Mouse (Mus musculus): ENCODE data around the gene Gm10842.
A peak's percentile ranks its signal among the peaks of the same experiment; 100 is the strongest.

The Gm10842 gene

GRCm38 (mm10) chr11:105153068-105153833 lies 6.6 kb downstream of the Gm10842 start:
- DNase-seq (ENCODE audit: low read depth, low spot score): no peak

GRCm38 (mm10) chr11:105155915-105156314 lies 9.2 kb downstream of the Gm10842 start:
- no peak for DNase-seq (ENCODE audit: low read depth, low spot score)

DNA sequence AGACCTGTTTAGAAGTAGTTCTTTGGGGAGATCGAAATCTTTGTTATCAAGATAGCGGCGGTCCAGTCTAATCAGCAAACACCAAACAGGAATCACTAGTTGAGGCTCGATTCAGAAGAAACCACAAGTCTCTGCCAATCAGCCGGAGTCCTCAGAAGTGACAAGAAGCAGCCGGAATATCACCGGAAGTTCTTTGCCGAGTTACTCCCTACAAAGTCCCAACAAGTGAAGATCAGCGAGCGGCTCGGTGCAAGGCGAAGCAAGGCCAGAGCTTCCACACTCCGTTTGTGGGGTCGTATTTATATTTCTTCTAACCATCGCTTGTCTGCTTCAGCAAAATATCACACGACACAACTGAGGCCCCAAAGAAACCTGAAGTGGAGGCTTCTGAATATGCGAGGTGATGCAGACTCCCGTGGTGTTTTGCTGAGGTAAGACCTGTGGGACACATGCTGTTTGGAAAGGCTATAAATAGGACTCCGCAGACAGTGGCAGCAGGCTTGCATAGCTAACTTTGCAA lies 10.1 kb downstream of the Gm10842 start:
- DNase-seq (ENCODE audit: low read depth, low spot score): no peak

DNA sequence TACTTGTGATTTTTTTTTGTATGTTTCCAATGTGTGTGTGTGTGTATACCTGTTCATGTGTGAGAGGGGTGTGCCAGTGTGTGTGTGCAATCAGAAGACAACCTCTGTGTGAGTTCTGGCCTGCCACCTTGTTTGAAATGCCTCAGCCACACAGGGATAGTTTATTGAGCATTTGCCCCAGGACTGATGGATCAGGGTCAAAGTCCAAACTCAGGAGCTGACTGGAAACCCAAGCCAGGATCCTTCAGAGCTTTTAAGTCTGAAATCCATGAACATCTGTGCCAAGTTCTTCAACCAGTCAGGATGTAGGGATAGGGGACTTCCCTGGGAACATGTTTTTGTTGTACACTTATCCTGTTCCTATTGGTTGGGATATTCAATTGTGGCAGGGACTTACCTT lies 11.4 kb downstream of the Gm10842 start:
- DNase-seq (ENCODE audit: low read depth, low spot score): no peak

- DNase-seq (ENCODE audit: low read depth, low spot score): no peak
Measured at GRCm38 (mm10) chr11:105159673-105160360, 13.1 kb downstream of the Gm10842 start.

- DNase-seq (ENCODE audit: low read depth, low spot score): no peak
Measured at GRCm38 (mm10) chr11:105161411-105161810, 14.7 kb downstream of the Gm10842 start.

DNA sequence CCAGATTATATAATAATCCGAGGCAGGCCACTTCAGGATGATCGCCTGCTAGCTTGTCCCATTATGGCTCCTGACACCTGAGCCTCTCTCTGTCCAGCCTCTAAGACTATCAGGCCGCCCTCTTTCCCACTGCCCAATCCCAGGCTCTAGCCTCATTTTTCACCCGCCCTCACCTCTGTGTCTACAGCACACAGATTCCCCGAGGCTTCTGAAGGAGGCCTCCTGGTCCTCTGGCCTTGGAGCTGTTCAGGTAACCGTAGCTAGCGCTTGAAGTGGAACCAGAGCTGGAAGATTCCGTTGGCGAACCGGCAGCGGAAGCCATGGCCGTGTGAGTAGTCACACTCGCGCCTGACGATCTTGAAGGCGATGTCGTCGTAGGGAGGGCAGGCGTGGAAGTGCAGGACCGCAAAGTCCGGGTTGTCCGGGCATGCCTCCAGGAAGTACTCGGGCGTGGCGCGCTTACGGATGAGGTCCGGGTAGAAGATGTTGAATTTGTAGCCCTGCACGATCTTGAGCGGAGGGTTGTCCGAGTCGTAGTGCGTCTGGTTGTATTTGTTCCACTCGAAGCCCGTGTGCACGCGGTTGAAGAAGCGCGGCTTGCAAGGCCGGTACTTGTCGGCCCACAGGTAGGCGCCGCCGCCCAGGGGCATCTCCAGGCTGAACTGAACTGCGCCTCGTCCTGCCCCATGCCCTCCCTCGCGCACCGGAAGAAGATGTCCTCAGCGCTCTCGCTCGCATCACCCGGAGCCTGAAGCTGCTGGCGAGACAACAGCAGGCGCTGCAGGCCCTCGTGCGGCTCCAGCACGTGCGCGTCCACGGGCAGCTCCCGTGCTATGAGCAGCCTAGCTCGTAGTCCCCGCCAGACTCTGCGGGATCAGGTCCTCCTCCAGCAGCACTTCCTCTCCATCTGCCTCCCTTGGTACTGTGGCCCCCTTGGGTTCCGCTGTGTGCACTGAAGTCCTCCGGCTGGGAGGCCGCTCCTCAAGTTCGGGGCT lies 18.1 kb downstream of the Gm10842 start:
- no peak for DNase-seq (ENCODE audit: low read depth, low spot score)

DNA sequence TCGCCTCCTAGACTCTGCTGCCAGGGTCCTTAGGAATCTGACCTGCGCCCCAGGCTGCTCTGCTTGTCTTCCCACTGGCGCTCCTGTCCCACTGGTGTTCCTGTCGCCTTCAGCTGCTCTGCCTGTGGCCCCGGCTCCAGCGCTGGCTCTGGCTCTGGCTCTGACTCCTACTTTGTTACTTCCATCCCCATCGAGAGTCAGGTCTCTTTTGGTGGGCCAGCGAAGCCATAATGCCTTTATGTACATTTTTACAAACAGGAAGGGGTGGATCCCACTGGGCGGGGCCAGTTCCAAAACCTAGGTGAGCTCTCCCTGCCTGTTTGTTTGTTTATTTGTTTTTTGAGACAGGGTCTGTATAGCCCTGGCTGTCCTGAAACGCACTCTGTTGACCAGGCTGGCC lies 20.1 kb downstream of the Gm10842 start:
- DNase-seq (ENCODE audit: low read depth, low spot score): no peak

DNA sequence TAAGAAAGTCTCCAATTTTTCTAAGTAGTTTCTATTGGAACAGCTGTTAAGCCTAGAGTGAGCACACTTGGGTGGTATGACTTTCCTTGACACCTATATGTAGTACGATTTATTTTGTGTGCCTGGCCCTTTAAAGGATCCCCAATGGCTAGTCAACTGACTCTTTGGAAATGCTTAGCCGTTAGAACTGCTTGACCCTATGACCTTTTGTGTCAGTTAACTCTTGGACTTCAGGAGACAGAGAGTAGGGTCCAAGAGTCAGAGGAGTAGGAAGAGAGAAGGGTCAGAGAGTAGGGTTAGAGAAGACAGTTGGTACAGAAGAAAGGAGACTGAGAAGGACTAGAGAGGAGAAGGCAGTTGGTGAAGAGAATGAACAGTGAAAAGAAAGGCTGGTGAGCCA lies 31.8 kb downstream of the Gm10842 start, which contains the start of gene Tlk2:
TSS of gene Tlk2 (plus strand) at position 292 of the 400 bp plus-strand sequence.
- no peak for DNase-seq (ENCODE audit: low read depth, low spot score)

GRCm38 (mm10) chr11:105179523-105179922 lies 32.8 kb downstream of the Gm10842 start:
- peak; percentile 52 for DNase-seq (ENCODE audit: low read depth, low spot score)

DNA sequence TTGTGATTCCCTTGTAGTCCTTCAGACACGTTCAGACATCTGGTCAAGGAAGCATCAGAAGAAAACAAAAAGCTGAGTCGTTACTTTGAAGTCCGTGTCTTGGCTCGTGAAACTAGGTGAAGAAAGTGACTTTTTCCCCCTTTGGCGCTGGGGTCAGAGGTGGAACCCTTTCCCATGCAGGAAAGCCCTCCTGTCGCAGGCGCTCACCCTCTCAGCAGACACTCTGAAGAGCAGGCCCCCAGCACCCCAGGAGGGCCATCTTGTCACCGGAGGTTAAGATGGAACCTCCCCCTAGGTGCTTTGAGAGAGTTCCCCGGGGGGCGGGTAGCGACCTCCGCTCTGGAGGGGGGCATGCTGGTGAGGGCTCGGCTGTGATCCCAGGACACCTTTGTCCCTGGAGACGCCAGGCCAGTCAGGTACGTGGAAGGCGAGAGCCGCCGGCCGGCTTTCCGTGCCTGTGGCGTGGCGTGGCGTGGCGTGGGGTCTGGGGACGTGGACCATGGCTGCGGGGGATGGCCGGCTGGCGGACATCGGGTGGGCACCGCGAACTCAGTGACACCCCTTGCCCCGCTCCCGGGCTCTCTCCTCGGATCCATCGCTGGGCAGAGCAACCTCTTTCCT lies 33.9 kb downstream of the Gm10842 start:
- no peak for DNase-seq (ENCODE audit: low read depth, low spot score)

GRCm38 (mm10) chr11:105181126-105181637 lies 34.5 kb downstream of the Gm10842 start:
- DNase-seq (ENCODE audit: low read depth, low spot score): peak; percentile 94

DNA sequence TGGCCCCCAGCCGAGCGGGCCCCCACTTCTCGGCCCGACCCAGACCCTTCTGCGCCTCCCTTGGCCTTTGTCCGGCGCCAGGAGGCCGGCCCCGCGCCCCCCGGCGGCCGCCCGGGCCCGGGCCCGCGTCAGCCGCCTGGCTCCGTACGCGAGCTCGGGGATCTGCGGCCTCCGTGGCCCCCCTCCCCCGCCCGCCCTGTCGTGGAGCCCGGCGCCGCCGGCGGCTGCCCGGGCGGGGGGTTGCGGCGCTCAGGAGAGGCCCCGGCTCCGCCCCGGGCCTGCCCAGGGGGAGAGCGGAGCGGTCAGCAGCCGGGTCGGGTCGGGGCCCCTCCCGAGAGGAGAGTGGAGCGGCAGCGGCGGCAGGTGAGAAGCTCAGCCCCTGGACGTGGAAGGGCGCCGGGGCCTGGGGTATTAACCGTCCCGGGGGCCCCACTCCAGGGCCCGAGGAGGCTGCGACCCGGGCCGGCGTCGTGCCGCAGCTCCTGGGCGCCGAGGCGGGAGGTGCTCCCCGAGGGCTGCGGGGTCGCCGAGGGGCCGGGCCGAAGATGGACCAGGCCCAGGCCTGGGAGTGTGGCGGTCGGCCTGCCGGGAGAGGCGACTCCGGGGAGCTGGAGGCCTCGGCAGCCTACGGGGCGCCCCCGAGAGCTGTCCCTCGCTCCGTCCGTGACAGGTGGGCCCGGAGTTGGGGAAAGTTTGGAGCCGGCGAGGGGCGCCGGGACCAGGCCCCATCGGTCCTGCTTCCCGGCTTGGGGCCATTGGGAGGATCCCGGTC lies 35.2 kb downstream of the Gm10842 start:
- no peak for DNase-seq (ENCODE audit: low read depth, low spot score)

DNA sequence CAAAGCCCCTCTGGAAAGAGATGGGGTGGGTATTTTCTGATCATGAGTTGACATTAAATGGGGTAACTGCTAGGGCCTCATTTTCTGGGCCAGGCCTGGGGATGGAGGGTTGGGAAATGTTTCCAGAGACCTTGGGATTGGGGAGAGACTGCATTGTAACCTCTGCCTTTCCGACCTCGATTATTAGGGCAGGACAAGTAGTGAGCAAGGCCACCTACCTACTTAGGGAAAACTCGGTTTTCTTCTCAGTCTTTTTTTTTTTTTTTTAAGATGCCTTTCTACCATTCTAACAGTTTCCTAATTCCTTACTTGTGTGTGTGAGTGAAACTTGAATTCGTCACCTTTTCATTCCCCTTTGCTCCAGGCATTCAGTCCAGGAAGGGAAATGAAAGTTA lies 35.8 kb downstream of the Gm10842 start:
- no peak for DNase-seq (ENCODE audit: low read depth, low spot score)

DNA sequence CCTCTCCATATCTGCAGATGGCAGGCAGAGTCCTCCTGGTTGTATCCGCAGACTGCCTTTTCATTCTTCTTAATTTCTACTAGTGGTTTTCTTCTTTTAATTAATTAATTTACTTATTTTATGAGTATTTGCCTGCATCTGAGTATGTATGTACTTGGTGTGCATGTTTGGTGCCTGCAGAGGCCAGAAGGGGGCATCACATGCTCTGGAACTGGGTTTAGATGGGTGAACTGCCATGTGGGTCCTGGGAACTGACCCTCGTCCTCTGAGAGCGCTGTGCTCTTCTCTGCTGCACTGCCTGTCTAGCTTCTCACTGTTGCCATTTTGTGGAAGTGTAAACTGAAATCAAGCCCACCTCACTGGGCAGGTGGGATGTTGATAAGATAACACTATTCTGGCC lies 38.0 kb downstream of the Gm10842 start:
- DNase-seq (ENCODE audit: low read depth, low spot score): no peak

DNA sequence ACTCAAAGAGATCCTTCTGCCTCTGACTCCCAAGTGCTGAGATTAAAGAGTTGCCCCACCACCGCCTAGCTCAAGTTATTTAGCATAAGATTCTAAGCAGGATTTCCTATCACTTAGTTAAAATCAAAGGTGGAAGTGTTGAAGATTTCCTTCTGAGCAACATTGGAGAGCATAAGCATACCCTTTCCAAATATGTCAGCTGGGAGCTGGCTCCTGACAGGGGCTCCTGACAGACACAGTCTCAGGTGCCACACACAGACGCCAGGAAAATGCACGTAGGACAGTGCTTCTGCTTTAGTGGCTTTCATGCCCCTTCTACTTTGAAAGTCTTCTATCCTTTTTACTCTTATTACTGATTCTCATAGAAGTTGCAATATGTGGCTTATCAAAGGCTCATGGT lies 45.5 kb downstream of the Gm10842 start:
- DNase-seq (ENCODE audit: low read depth, low spot score): no peak

Data from skeletal muscle tissue, adult 2 months (tissue).